Mouse (Mus musculus) midbrain, embryonic 10.5 days (tissue): ENCODE measurements around the gene Aplp2. TPM values are rescaled to one million over a fixed set of nuclear protein-coding genes. Genes with fewer than 3 reads are reported as not detected.
A peak's percentile ranks its signal among the peaks of the same experiment; 100 is the strongest.

ENCODE experiments used
- DNase-seq: peaks from one replicate; pipeline ENCODE4 v3.0.0-alpha.2; 2017; ENCODE audit warnings: low spot score
- H3K27ac ChIP-seq: fragments of 300-500 bp; sonication (generic); replicated peaks from 2 replicates; pipeline ENCODE4 v1.5.1; 2016; ENCODE audit warnings: mild to moderate bottlenecking
- H3K27me3 ChIP-seq: fragments of 300-500 bp; sonication (generic); 2 replicates; pipeline ENCODE4 v1.6.1; 2016; ENCODE audit warnings: low read depth, mild to moderate bottlenecking; ENCODE audit not compliant: poor library complexity, severe bottlenecking
- H3K36me3 ChIP-seq: fragments of 300-500 bp; sonication (generic); 2 replicates; pipeline ENCODE4 v1.6.1; 2016; ENCODE audit warnings: mild to moderate bottlenecking, moderate library complexity
- H3K4me1 ChIP-seq: fragments of 300-500 bp; sonication (generic); 2 replicates; pipeline ENCODE4 v1.6.1; 2016
- H3K4me3 ChIP-seq: fragments of 300-500 bp; sonication (generic); 2 replicates; pipeline ENCODE4 v1.5.1; 2016; ENCODE audit warnings: mild to moderate bottlenecking, moderate library complexity
- H3K9me3 ChIP-seq: fragments of 300-500 bp; sonication (generic); replicated peaks from 2 replicates; pipeline ENCODE4 v1.6.1; 2016; ENCODE audit warnings: mild to moderate bottlenecking
- WGBS: fragments of 180-500 bp; shearing (Covaris S2); methylation state at CpG from one replicate; pipeline ENCODE4 v1.1.7; 2016; 5-methylcytosine and 5-hydroxymethylcytosine counted together
- polyA plus RNA-seq: library from polyadenylated mRNA; unstranded; fragments of >200 nt; fragmentation: Nextera tagmentation; extraction: Ambion mirVana; gene quantifications from 2 replicates; pipeline ENCODE4 v1.2.1, GENCODE M21; 2016

Aplp2 gene
- polyA plus RNA-seq, 1 experiment from 2014 or later: 226 TPM

GRCm38 (mm10) chr9:31217631-31218380, 6.2 kb upstream of the Aplp2 start:
- Histone ChIP-seq H3K4me1 (peaks cover 3% of the 10 kb centered on the region), H3K4me3 (no peak overlapping the region), H3K27me3 (no peaks in the 10 kb centered on the region), H3K36me3 (no peaks in the 10 kb centered on the region), H3K27ac (no peak overlapping the region), H3K9me3 (no peaks in the 10 kb centered on the region)
- 74% methylated on average over 7 of the region's 7 CpGs for WGBS
- no peak for DNase-seq

GRCm38 (mm10) chr9:31212500-31213008, 939 bp upstream of the Aplp2 start:
- Histone ChIP-seq H3K4me1 (peaks cover 35% of the 10 kb centered on the region), H3K36me3 (0 out of 2 replicates have a peak, but pooled peaks cover 3% of the 10 kb centered on the region), H3K4me3 (peak overlapping the region; percentile 84), H3K9me3 (no peaks in the 10 kb centered on the region), H3K27ac (peak overlapping the region; percentile 95), H3K27me3 (no peaks in the 10 kb centered on the region)
- WGBS: 24% methylated on average over 12 of the region's 12 CpGs
- DNase-seq: no peak

- WGBS: under 1% methylated on average over 91 of the region's 93 CpGs
- peaks cover 36% of the 10 kb centered on the region for H3K4me1 ChIP-seq
Observed at GRCm38 (mm10) chr9:31210749-31211689, 596 bp downstream of the Aplp2 start.

GRCm38 (mm10) chr9:31210163-31210562, 1.5 kb downstream of the Aplp2 start:
- Histone ChIP-seq H3K4me3 (peak overlapping the region; percentile 84), H3K27ac (no peak overlapping the region), H3K9me3 (no peaks in the 10 kb centered on the region), H3K27me3 (no peaks in the 10 kb centered on the region), H3K36me3 (0 out of 2 replicates have a peak, but pooled peaks cover 3% of the 10 kb centered on the region), H3K4me1 (peaks cover 38% of the 10 kb centered on the region)
- DNase-seq: no peak
- WGBS: 40% methylated on average over 7 of the region's 7 CpGs

More at GRCm38 (mm10) chr9:31210749-31211689, 596 bp downstream of the Aplp2 start:
- H3K27me3 ChIP-seq: no peaks in the 10 kb centered on the region
- DNase-seq: peak; percentile 53
- no peaks in the 10 kb centered on the region for H3K9me3 ChIP-seq
- 0 out of 2 replicates have a peak, but pooled peaks cover 3% of the 10 kb centered on the region for H3K36me3 ChIP-seq
- H3K4me3 ChIP-seq: peak overlapping the region; percentile 84
- H3K27ac ChIP-seq: peak overlapping the region; percentile 95

GRCm38 (mm10) chr9:31209502-31209901, 2.1 kb downstream of the Aplp2 start:
- Histone ChIP-seq H3K4me1 (peaks cover 38% of the 10 kb centered on the region), H3K4me3 (peak overlapping the region; percentile 84; the same call in 1 of the 2 replicates)

GRCm38 (mm10) chr9:31207732-31208131, 3.9 kb downstream of the Aplp2 start:
- Histone ChIP-seq H3K27ac (no peak overlapping the region), H3K27me3 (no peaks in the 10 kb centered on the region), H3K4me3 (no peak overlapping the region), H3K4me1 (peaks cover 43% of the 10 kb centered on the region), H3K9me3 (no peaks in the 10 kb centered on the region), H3K36me3 (peaks cover 7% of the 10 kb centered on the region)
- 93% methylated on average over 3 of the region's 3 CpGs for WGBS
- DNase-seq: no peak

More at GRCm38 (mm10) chr9:31209502-31209901, 2.1 kb downstream of the Aplp2 start:
- Histone ChIP-seq H3K27ac (no peak overlapping the region), H3K27me3 (no peaks in the 10 kb centered on the region), H3K36me3 (0 out of 2 replicates have a peak, but pooled peaks cover 3% of the 10 kb centered on the region), H3K9me3 (no peaks in the 10 kb centered on the region)
- DNase-seq: no peak
- 94% methylated on average over 1 of the region's 1 CpGs for WGBS

- WGBS: 80% methylated on average over 6 of the region's 6 CpGs
- H3K4me1 ChIP-seq: peaks cover 24% of the 10 kb centered on the region
Observed at GRCm38 (mm10) chr9:31204722-31205121, 6.9 kb downstream of the Aplp2 start.

GRCm38 (mm10) chr9:31203571-31204210, 7.9 kb downstream of the Aplp2 start:
- DNase-seq: no peak
- no peaks in the 10 kb centered on the region for H3K9me3 ChIP-seq
- WGBS: 88% methylated on average over 16 of the region's 16 CpGs
- no peak overlapping the region for H3K4me3 ChIP-seq
- H3K27ac ChIP-seq: no peak overlapping the region
- H3K27me3 ChIP-seq: no peaks in the 10 kb centered on the region
- peaks cover 7% of the 10 kb centered on the region for H3K36me3 ChIP-seq
- peaks cover 14% of the 10 kb centered on the region for H3K4me1 ChIP-seq

More at GRCm38 (mm10) chr9:31204722-31205121, 6.9 kb downstream of the Aplp2 start:
- Histone ChIP-seq H3K27me3 (no peaks in the 10 kb centered on the region), H3K4me3 (no peak overlapping the region), H3K27ac (no peak overlapping the region), H3K36me3 (peaks cover 7% of the 10 kb centered on the region), H3K9me3 (no peaks in the 10 kb centered on the region)
- DNase-seq: no peak

GRCm38 (mm10) chr9:31203068-31203467, 8.5 kb downstream of the Aplp2 start:
- H3K4me3 ChIP-seq: no peak overlapping the region
- no peaks in the 10 kb centered on the region for H3K27me3 ChIP-seq
- peaks cover 4% of the 10 kb centered on the region for H3K36me3 ChIP-seq
- WGBS: 86% methylated on average over 6 of the region's 6 CpGs
- DNase-seq: no peak
- peaks cover 12% of the 10 kb centered on the region for H3K4me1 ChIP-seq
- no peaks in the 10 kb centered on the region for H3K9me3 ChIP-seq
- H3K27ac ChIP-seq: no peak overlapping the region

GRCm38 (mm10) chr9:31198614-31199013, 13.0 kb downstream of the Aplp2 start:
- peaks cover 4% of the 10 kb centered on the region for H3K4me1 ChIP-seq
- peaks cover 17% of the 10 kb centered on the region for H3K36me3 ChIP-seq
- no peak overlapping the region for H3K27ac ChIP-seq
- H3K4me3 ChIP-seq: no peak overlapping the region
- DNase-seq: no peak
- H3K27me3 ChIP-seq: no peaks in the 10 kb centered on the region
- 94% methylated on average over 3 of the region's 3 CpGs for WGBS
- no peaks in the 10 kb centered on the region for H3K9me3 ChIP-seq

GRCm38 (mm10) chr9:31197782-31198181, 13.8 kb downstream of the Aplp2 start:
- DNase-seq: no peak
- H3K9me3 ChIP-seq: no peaks in the 10 kb centered on the region
- WGBS: 96% methylated on average over 7 of the region's 7 CpGs

GRCm38 (mm10) chr9:31196742-31197141, 14.9 kb downstream of the Aplp2 start:
- Histone ChIP-seq H3K4me3 (no peak overlapping the region), H3K27ac (no peak overlapping the region), H3K9me3 (no peaks in the 10 kb centered on the region), H3K27me3 (no peaks in the 10 kb centered on the region), H3K36me3 (peaks cover 22% of the 10 kb centered on the region), H3K4me1 (peaks cover under 1% of the 10 kb centered on the region; the same call in 1 of the 2 replicates)
- DNase-seq: no peak

More at GRCm38 (mm10) chr9:31197782-31198181, 13.8 kb downstream of the Aplp2 start:
- no peak overlapping the region for H3K4me3 ChIP-seq
- H3K36me3 ChIP-seq: peaks cover 22% of the 10 kb centered on the region
- no peaks in the 10 kb centered on the region for H3K27me3 ChIP-seq
- H3K27ac ChIP-seq: no peak overlapping the region
- H3K4me1 ChIP-seq: no peaks in the 10 kb centered on the region
